Mouse (Mus musculus) hindbrain, embryonic 15.5 days (tissue): ENCODE measurements at regions not wholly inside any gene's neighbourhood (a gene's known extent, or its start where the extent isn't known, plus 50 kb on each side); places are given as distances from the start of the nearest gene placed in this dataset.

Experiments
- ATAC-seq: fragments of 200-750 bp; cut with Nextera tagmentation; 2 replicates; pipeline ENCODE4 v1.8.0; 2017; ENCODE audit warnings: low read depth, moderate number of reproducible peaks, moderate TSS enrichment; ENCODE audit not compliant: low FRiP score
- H3K27ac ChIP-seq: fragments of 300-500 bp; sonication (generic); replicated peaks from 2 replicates; pipeline ENCODE4 v1.5.1; 2015; ENCODE audit warnings: mild to moderate bottlenecking, inconsistent platforms
- H3K27me3 ChIP-seq: fragments of 300-500 bp; sonication (generic); 2 replicates; pipeline ENCODE4 v1.6.1; 2015; ENCODE audit warnings: control low read depth, inconsistent platforms
- H3K36me3 ChIP-seq: fragments of 300-500 bp; sonication (generic); 2 replicates; pipeline ENCODE4 v1.6.1; 2015; ENCODE audit warnings: control low read depth, inconsistent platforms
- H3K4me1 ChIP-seq: fragments of 300-500 bp; sonication (generic); replicated peaks from 2 replicates; pipeline ENCODE4 v1.6.1; 2015; ENCODE audit warnings: control low read depth, inconsistent platforms
- H3K4me2 ChIP-seq: fragments of 300-500 bp; sonication (generic); 2 replicates; pipeline ENCODE4 v1.6.1; 2015; ENCODE audit warnings: moderate library complexity, mild to moderate bottlenecking, inconsistent platforms
- H3K4me3 ChIP-seq: fragments of 300-500 bp; sonication (generic); 2 replicates; pipeline ENCODE4 v1.5.1; 2015; ENCODE audit warnings: mild to moderate bottlenecking, inconsistent platforms
- H3K9ac ChIP-seq: fragments of 300-500 bp; sonication (generic); 2 replicates; pipeline ENCODE4 v1.6.1; 2015; ENCODE audit warnings: inconsistent platforms
- H3K9me3 ChIP-seq: fragments of 300-500 bp; sonication (generic); 2 replicates; pipeline ENCODE4 v1.6.1; 2016; ENCODE audit warnings: control low read depth, inconsistent platforms
- WGBS: fragments of 180-500 bp; shearing (Covaris S2); methylation state at CpG from one replicate; pipeline ENCODE4 v1.1.7; 2015; 5-methylcytosine and 5-hydroxymethylcytosine counted together

GRCm38 (mm10) chr5:83091483-83091882, 263.5 kb downstream of the Tecrl start:
- Histone ChIP-seq H3K9me3 (no peaks in the 10 kb centered on the region), H3K4me2 (no peak overlapping the region), H3K27ac (no peak overlapping the region), H3K4me1 (no peaks in the 10 kb centered on the region), H3K4me3 (no peak overlapping the region), H3K36me3 (no peaks in the 10 kb centered on the region), H3K9ac (no peak overlapping the region), H3K27me3 (no peaks in the 10 kb centered on the region)
- 97% methylated on average over 1 of the region's 1 CpGs for WGBS
- ATAC-seq = no peak

DNA sequence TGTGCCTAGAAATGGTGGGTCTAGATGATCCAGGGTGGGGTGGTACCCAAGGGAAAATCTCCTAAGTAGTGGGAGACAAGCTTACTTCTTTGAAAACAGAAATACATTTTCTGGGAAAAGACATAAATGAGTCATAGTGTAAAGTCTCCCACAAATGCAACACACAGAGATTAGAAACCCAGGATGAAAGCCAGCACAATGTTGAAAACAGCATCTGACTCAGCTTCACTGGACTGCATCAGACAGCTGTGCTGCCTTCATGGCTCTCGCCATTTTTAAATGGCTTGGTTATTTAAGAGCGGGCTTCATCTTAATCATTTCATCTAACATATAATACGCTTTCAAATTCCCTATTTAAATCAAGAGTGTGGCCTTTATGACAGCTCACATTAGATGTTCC, 300.2 kb downstream of the Tecrl start:
- Histone ChIP-seq H3K9ac (no peak overlapping the region), H3K4me3 (no peak overlapping the region), H3K27ac (no peak overlapping the region), H3K9me3 (no peaks in the 10 kb centered on the region), H3K4me2 (no peak overlapping the region), H3K27me3 (no peaks in the 10 kb centered on the region), H3K4me1 (no peaks in the 10 kb centered on the region), H3K36me3 (no peaks in the 10 kb centered on the region)
- WGBS = 87% methylated on average over 3 of the region's 3 CpGs
- no peak for ATAC-seq

- Histone ChIP-seq H3K27me3 (no peaks in the 10 kb centered on the region), H3K4me2 (no peak overlapping the region), H3K27ac (no peak overlapping the region), H3K9me3 (no peaks in the 10 kb centered on the region), H3K36me3 (no peaks in the 10 kb centered on the region), H3K4me1 (no peaks in the 10 kb centered on the region), H3K9ac (no peak overlapping the region), H3K4me3 (no peak overlapping the region)
- 89% methylated on average over 1 of the region's 1 CpGs for WGBS
- no peak for ATAC-seq
Measured at GRCm38 (mm10) chr5:83047214-83047613, 307.8 kb downstream of the Tecrl start.

GRCm38 (mm10) chr5:83029703-83030102, 325.3 kb downstream of the Tecrl start:
- WGBS = 90% methylated on average over 2 of the region's 2 CpGs

DNA sequence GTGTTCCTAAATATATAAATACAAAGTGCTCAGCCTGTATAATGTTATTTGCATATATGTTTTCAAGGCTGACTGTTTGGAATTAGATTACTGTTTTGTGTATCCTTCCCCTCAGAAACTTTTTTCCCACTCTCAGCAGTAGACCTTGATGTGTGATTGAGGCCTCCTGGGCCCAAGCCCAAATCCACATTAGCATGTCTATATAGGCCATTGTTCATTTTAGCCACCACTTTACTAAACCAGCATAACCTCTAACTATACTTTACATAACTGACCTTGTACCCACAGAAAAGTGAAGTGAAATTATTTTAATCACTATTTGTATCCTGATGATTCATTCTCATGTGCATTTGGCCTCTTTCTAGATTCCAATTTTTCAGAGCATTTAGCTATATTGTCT, 349.0 kb downstream of the Tecrl start:
- Histone ChIP-seq H3K9me3 (no peaks in the 10 kb centered on the region), H3K27me3 (no peaks in the 10 kb centered on the region), H3K27ac (no peak overlapping the region), H3K36me3 (no peaks in the 10 kb centered on the region), H3K9ac (no peak overlapping the region), H3K4me1 (no peaks in the 10 kb centered on the region), H3K4me2 (no peak overlapping the region), H3K4me3 (no peak overlapping the region)
- ATAC-seq = no peak

More at GRCm38 (mm10) chr5:83029703-83030102, 325.3 kb downstream of the Tecrl start:
- ATAC-seq = no peak
- Histone ChIP-seq H3K9ac (no peak overlapping the region), H3K9me3 (no peaks in the 10 kb centered on the region), H3K4me2 (no peak overlapping the region), H3K36me3 (no peaks in the 10 kb centered on the region), H3K27me3 (no peaks in the 10 kb centered on the region), H3K4me3 (no peak overlapping the region), H3K27ac (no peak overlapping the region), H3K4me1 (no peaks in the 10 kb centered on the region)

GRCm38 (mm10) chr5:82989056-82989455, 365.9 kb downstream of the Tecrl start:
- H3K4me3 ChIP-seq = no peak overlapping the region
- H3K9ac ChIP-seq = no peak overlapping the region
- no peaks in the 10 kb centered on the region for H3K4me1 ChIP-seq
- no peak overlapping the region for H3K4me2 ChIP-seq
- no peaks in the 10 kb centered on the region for H3K27me3 ChIP-seq
- H3K9me3 ChIP-seq = no peaks in the 10 kb centered on the region
- WGBS = 60% methylated on average over 5 of the region's 5 CpGs
- peak; percentile 72; the same call in 1 of the 2 replicates for ATAC-seq
- no peaks in the 10 kb centered on the region for H3K36me3 ChIP-seq
- no peak overlapping the region for H3K27ac ChIP-seq

GRCm38 (mm10) chr5:82969315-82969714, 385.7 kb downstream of the Tecrl start:
- no peak for ATAC-seq
- Histone ChIP-seq H3K9ac (no peak overlapping the region), H3K27me3 (no peaks in the 10 kb centered on the region), H3K4me1 (no peaks in the 10 kb centered on the region), H3K4me3 (no peak overlapping the region), H3K9me3 (no peaks in the 10 kb centered on the region), H3K36me3 (no peaks in the 10 kb centered on the region), H3K4me2 (no peak overlapping the region), H3K27ac (no peak overlapping the region)
- 81% methylated on average over 2 of the region's 2 CpGs for WGBS

- 48% methylated on average over 3 of the region's 3 CpGs for WGBS
Measured at GRCm38 (mm10) chr5:82966824-82967223, 388.2 kb downstream of the Tecrl start.

GRCm38 (mm10) chr5:82966180-82966579, 388.8 kb downstream of the Tecrl start:
- ATAC-seq = peak; percentile 87
- 47% methylated on average over 5 of the region's 5 CpGs for WGBS
- H3K27me3 ChIP-seq = no peaks in the 10 kb centered on the region
- H3K4me1 ChIP-seq = no peaks in the 10 kb centered on the region
- H3K9me3 ChIP-seq = no peaks in the 10 kb centered on the region
- no peak overlapping the region for H3K4me2 ChIP-seq
- no peak overlapping the region for H3K27ac ChIP-seq
- H3K9ac ChIP-seq = no peak overlapping the region
- no peak overlapping the region for H3K4me3 ChIP-seq
- H3K36me3 ChIP-seq = no peaks in the 10 kb centered on the region

More at GRCm38 (mm10) chr5:82966824-82967223, 388.2 kb downstream of the Tecrl start:
- no peak overlapping the region for H3K9ac ChIP-seq
- H3K27ac ChIP-seq = no peak overlapping the region
- H3K4me2 ChIP-seq = no peak overlapping the region
- no peaks in the 10 kb centered on the region for H3K9me3 ChIP-seq
- no peak for ATAC-seq
- no peaks in the 10 kb centered on the region for H3K27me3 ChIP-seq
- H3K4me1 ChIP-seq = no peaks in the 10 kb centered on the region
- no peak overlapping the region for H3K4me3 ChIP-seq
- H3K36me3 ChIP-seq = no peaks in the 10 kb centered on the region

- no peak for ATAC-seq
- Histone ChIP-seq H3K9ac (no peak overlapping the region), H3K4me3 (no peak overlapping the region), H3K9me3 (no peaks in the 10 kb centered on the region), H3K4me2 (no peak overlapping the region), H3K36me3 (no peaks in the 10 kb centered on the region), H3K27ac (no peak overlapping the region), H3K27me3 (no peaks in the 10 kb centered on the region), H3K4me1 (no peaks in the 10 kb centered on the region)
- 80% methylated on average over 3 of the region's 3 CpGs for WGBS
Measured at GRCm38 (mm10) chr5:82964513-82964912, 390.5 kb downstream of the Tecrl start.

- no peaks in the 10 kb centered on the region for H3K9me3 ChIP-seq
- no peak overlapping the region for H3K27ac ChIP-seq
- no peaks in the 10 kb centered on the region for H3K36me3 ChIP-seq
- H3K4me3 ChIP-seq = no peak overlapping the region
- 65% methylated on average over 3 of the region's 3 CpGs for WGBS
- no peaks in the 10 kb centered on the region for H3K4me1 ChIP-seq
- no peak overlapping the region for H3K9ac ChIP-seq
- no peaks in the 10 kb centered on the region for H3K27me3 ChIP-seq
- ATAC-seq = no peak
- no peak overlapping the region for H3K4me2 ChIP-seq
Measured at GRCm38 (mm10) chr5:82956012-82956411, 399.0 kb downstream of the Tecrl start.

DNA sequence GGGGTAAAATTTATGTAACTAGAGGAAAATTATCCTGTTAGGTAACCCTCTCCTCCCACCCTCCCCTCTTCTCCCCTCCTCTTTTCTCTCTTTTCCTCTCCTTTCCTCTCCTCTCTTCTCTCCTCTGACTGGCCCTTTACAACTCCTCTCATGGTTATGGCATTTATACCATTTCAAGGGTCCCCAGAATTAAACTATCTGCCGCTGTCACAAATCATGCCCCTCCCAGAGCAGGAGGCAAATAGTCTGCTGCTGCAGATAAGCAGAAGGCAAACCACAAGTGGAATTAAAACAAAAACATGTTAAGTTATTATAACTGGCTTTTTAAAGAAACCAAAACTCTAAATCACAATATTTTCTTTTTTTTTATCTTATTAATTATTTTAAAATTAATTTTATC, 407.9 kb downstream of the Tecrl start:
- no peaks in the 10 kb centered on the region for H3K36me3 ChIP-seq
- 96% methylated on average over 1 of the region's 1 CpGs for WGBS
- no peaks in the 10 kb centered on the region for H3K4me1 ChIP-seq
- no peak for ATAC-seq
- no peaks in the 10 kb centered on the region for H3K27me3 ChIP-seq
- H3K27ac ChIP-seq = no peak overlapping the region
- H3K9me3 ChIP-seq = no peaks in the 10 kb centered on the region
- H3K4me3 ChIP-seq = no peak overlapping the region
- H3K4me2 ChIP-seq = no peak overlapping the region
- no peak overlapping the region for H3K9ac ChIP-seq

DNA sequence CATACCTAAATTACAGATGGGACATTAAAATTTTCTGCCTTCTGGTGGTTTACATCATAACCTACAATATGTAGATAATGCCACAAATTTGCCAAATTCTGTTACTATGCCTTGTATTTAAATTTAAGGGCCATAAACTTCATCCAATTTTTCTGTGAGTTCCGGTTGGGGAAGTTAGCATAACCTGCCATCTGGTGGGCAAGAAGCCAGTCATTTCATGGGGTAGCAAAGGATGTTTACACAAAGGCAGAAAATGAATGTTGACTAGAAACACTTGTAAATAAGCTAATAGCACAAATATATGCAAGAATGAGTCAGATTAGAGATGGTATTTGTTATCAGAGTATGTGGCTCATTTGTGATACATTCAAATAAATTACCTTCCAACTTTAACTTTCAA, 415.2 kb downstream of the Tecrl start:
- no peak overlapping the region for H3K27ac ChIP-seq

More for the DNA sequence above, 415.2 kb downstream of the Tecrl start:
- 68% methylated on average over 1 of the region's 1 CpGs for WGBS
- H3K9me3 ChIP-seq = no peaks in the 10 kb centered on the region
- H3K9ac ChIP-seq = no peak overlapping the region
- no peak for ATAC-seq
- no peak overlapping the region for H3K4me3 ChIP-seq
- no peaks in the 10 kb centered on the region for H3K27me3 ChIP-seq
- H3K4me1 ChIP-seq = no peaks in the 10 kb centered on the region
- no peak overlapping the region for H3K4me2 ChIP-seq
- H3K36me3 ChIP-seq = no peaks in the 10 kb centered on the region
